Mouse (Mus musculus) T-helper 17 cell (primary cell): Measurements from ENCODE around the gene Gm3238.
"Not testable (repeated sequence)": the region's sequence is repeated elsewhere in the genome, so short reads cannot be mapped to it uniquely, and the experiment has no call there.

Experiments
- in situ Hi-C, 2 experiments: fragments of 300-600 bp; cut with MboI, MseI; formaldehyde crosslinking; loops; 1 replicate in 1 of 2; 2 replicates in 1 of 2; pipeline ENCODE4 v1.15.1; 2025; ENCODE audit warnings: high pct_unique_total_duplicates in 2 of 2

The Gm3238 gene

GRCm38 (mm10) chr10:77750686-77751085 lies 20.4 kb downstream of the Gm3238 start:
- in situ Hi-C loops: not testable (repeated sequence)

GRCm38 (mm10) chr10:77741924-77742688 lies 29.0 kb downstream of the Gm3238 start, which contains the start of gene Gm18596:
Gm18596 (minus strand) TSS chr10:77742638.
- in situ Hi-C loops: not testable (repeated sequence)

GRCm38 (mm10) chr10:77738929-77739328 lies 32.2 kb downstream of the Gm3238 start:
- in situ Hi-C loops: no loop called here

- in situ Hi-C loops: no loop called here
These were observed 35.2 kb downstream of the Gm3238 start for GRCm38 (mm10) chr10:77735928-77736327.

- in situ Hi-C loops: no loop called here
These were observed 41.9 kb downstream of the Gm3238 start for GRCm38 (mm10) chr10:77729241-77729640.

- in situ Hi-C loops: no loop called here
These were observed 42.8 kb downstream of the Gm3238 start for GRCm38 (mm10) chr10:77728280-77728679.

- in situ Hi-C loops: no loop called here
These were observed 44.9 kb downstream of the Gm3238 start, which contains the start of gene Gm10100 for GRCm38 (mm10) chr10:77726186-77726585. Gm10100 (plus strand) TSS chr10:77726486.

GRCm38 (mm10) chr10:77724855-77725254 lies 46.3 kb downstream of the Gm3238 start:
- in situ Hi-C loops: no loop called here
